Mouse (Mus musculus): ENCODE data around the gene Spred2. TPM values are rescaled to one million over a fixed set of nuclear protein-coding genes. Genes with fewer than 3 reads are reported as not detected.

Spred2 gene
- total RNA-seq, 2 experiments from 2014 or later = 20.5 to 28.4 TPM

GRCm38 (mm10) chr11:19949725-19950124, 25.6 kb downstream of the Spred2 start:
- no peak for DNase-seq (ENCODE audit: low spot score)
- intact Hi-C loops (cut with DNase I) = no loop called here

- DNase-seq (ENCODE audit: low spot score) = no peak
- intact Hi-C loops (cut with DNase I) = no loop called here
Observed at GRCm38 (mm10) chr11:19950169-19950568, 26.0 kb downstream of the Spred2 start.

GRCm38 (mm10) chr11:19952963-19953362, 28.8 kb downstream of the Spred2 start:
- intact Hi-C loops (cut with DNase I) = no loop called here
- DNase-seq (ENCODE audit: low spot score) = no peak

GRCm38 (mm10) chr11:19953919-19954318, 29.7 kb downstream of the Spred2 start:
- no peak for DNase-seq (ENCODE audit: low spot score)
- intact Hi-C loops (cut with DNase I) = no loop called here

GRCm38 (mm10) chr11:19955069-19955468, 30.9 kb downstream of the Spred2 start:
- DNase-seq (ENCODE audit: low spot score) = no peak
- intact Hi-C loops (cut with DNase I) = no loop called here

- intact Hi-C loops (cut with DNase I) = no loop called here
- no peak for DNase-seq (ENCODE audit: low spot score)
Observed at GRCm38 (mm10) chr11:19955701-19956100, 31.5 kb downstream of the Spred2 start.

GRCm38 (mm10) chr11:19959006-19959405, 34.8 kb downstream of the Spred2 start:
- DNase-seq (ENCODE audit: low spot score) = no peak
- intact Hi-C loops (cut with DNase I) = no loop called here

GRCm38 (mm10) chr11:19959897-19960296, 35.7 kb downstream of the Spred2 start:
- intact Hi-C loops (cut with DNase I) = no loop called here
- DNase-seq (ENCODE audit: low spot score) = no peak

GRCm38 (mm10) chr11:19960541-19960940, 36.4 kb downstream of the Spred2 start:
- intact Hi-C loops (cut with DNase I) = no loop called here
- no peak for DNase-seq (ENCODE audit: low spot score)

- intact Hi-C loops (cut with DNase I) = no loop called here
- DNase-seq (ENCODE audit: low spot score) = no peak
Observed at GRCm38 (mm10) chr11:19961088-19961487, 36.9 kb downstream of the Spred2 start.

GRCm38 (mm10) chr11:19961766-19962365, 37.7 kb downstream of the Spred2 start:
- intact Hi-C loops (cut with DNase I) = no loop called here
- DNase-seq (ENCODE audit: low spot score) = no peak

GRCm38 (mm10) chr11:19962796-19963195, 38.6 kb downstream of the Spred2 start:
- intact Hi-C loops (cut with DNase I) = no loop called here
- DNase-seq (ENCODE audit: low spot score) = no peak

GRCm38 (mm10) chr11:19963717-19964141, 39.6 kb downstream of the Spred2 start:
- DNase-seq (ENCODE audit: low spot score) = no peak
- intact Hi-C loops (cut with DNase I) = loop anchor here (2.0 kb wide), 1 partner anchor 39 kb away; the partner anchor contains the start of gene Spred2

- intact Hi-C loops (cut with DNase I) = loop anchor here (2.0 kb wide), 1 partner anchor 40 kb away; the partner anchor contains the start of gene Spred2
- DNase-seq (ENCODE audit: low spot score) = no peak
Observed at GRCm38 (mm10) chr11:19964333-19964732, 40.2 kb downstream of the Spred2 start.

- DNase-seq (ENCODE audit: low spot score) = no peak
- intact Hi-C loops (cut with DNase I) = loop anchor here (2.0 kb wide), 1 partner anchor 40 kb away; the partner anchor contains the start of gene Spred2
Observed at GRCm38 (mm10) chr11:19965037-19965611, 40.9 kb downstream of the Spred2 start.

GRCm38 (mm10) chr11:19965664-19966063, 41.5 kb downstream of the Spred2 start:
- intact Hi-C loops (cut with DNase I) = loop anchor here (2.0 kb wide), 1 partner anchor 41 kb away; the partner anchor contains the start of gene Spred2
- no peak for DNase-seq (ENCODE audit: low spot score)

GRCm38 (mm10) chr11:19966294-19966693, 42.1 kb downstream of the Spred2 start:
- intact Hi-C loops (cut with DNase I) = no loop called here
- DNase-seq (ENCODE audit: low spot score) = no peak

- intact Hi-C loops (cut with DNase I) = no loop called here
- no peak for DNase-seq (ENCODE audit: low spot score)
Observed at GRCm38 (mm10) chr11:19969584-19969983, 45.4 kb downstream of the Spred2 start.

GRCm38 (mm10) chr11:19971954-19972750, 48.0 kb downstream of the Spred2 start:
- intact Hi-C loops (cut with DNase I) = loop anchor here (2.0 to 5.0 kb wide), 4 partner anchors 35 to 140 kb away; partner anchors contain the start of gene Spred2

GRCm38 (mm10) chr11:19973032-19973790, 49.0 kb downstream of the Spred2 start:
- intact Hi-C loops (cut with DNase I) = loop anchor here (2.0 to 5.0 kb wide), 4 partner anchors 34 to 141 kb away; partner anchors contain the start of gene Spred2
- DNase-seq (ENCODE audit: low spot score) = no peak

More at GRCm38 (mm10) chr11:19971954-19972750, 48.0 kb downstream of the Spred2 start:
- no peak for DNase-seq (ENCODE audit: low spot score)
